Mouse (Mus musculus) brain, embryonic 14.5 days (tissue): ENCODE data around the gene Rbm4b.

ENCODE experiments used
- CTCF ChIP-seq: fragments of 200-500 bp; IDR thresholded peaks from 2 replicates; pipeline ENCODE4 v1.5.1; 2012; ENCODE audit warnings: inconsistent platforms, mild to moderate bottlenecking, moderate library complexity, borderline replicate concordance; ENCODE audit not compliant: insufficient read depth, insufficient read length; ENCODE audit errors: extremely low read depth
- POLR2A ChIP-seq: fragments of 200-500 bp; IDR thresholded peaks from 2 replicates; pipeline ENCODE4 v1.6.1; 2012; ENCODE audit warnings: mild to moderate bottlenecking, inconsistent platforms, borderline replicate concordance; ENCODE audit not compliant: poor library complexity, insufficient read depth, insufficient read length, severe bottlenecking; ENCODE audit errors: extremely low read depth

DNA sequence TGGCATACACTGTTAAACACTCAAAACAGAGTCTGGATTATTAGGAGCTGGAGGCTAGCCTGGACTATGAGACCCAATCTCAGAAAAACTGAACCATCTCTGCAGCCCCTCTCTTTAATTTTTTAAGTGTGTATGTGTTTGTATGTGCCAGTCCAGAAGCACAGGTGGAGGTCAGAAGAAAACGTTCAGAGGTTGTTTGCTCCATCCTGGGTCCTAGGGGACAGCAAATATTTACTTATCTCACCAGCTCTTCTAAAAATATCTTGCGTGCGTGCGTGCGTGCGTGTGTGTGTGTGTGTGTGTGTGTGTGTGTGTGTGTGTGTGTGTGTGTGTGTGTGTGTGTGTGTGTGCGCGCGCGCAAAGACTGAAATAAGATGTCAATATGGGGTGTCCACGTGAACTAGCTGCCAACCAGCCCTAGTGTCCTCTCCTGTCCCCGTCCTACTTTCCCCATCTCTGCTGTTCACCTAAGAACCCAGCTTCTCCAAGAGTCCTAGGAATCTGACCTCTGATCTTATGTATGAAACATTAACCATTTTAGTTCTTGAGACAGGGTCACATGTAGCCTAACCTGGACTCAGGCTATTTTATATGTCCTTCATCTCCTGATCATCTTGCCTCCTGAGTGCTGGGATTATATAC, 11.3 kb downstream of the Rbm4b start:
- TF ChIP-seq CTCF (no peak), POLR2A (no peak)
